Mouse (Mus musculus) mammary gland, adult 2 months (tissue): ENCODE results near the gene B4galnt4. TPM values are rescaled to one million over a fixed set of nuclear protein-coding genes. Genes with fewer than 3 reads are reported as not detected.

Experiments
- polyA plus RNA-seq: library from polyadenylated mRNA; depleted of rRNA; stranded (reverse); fragments of >200 nt; gene quantifications from 2 replicates; pipeline ENCODE4 v1.2.3, GENCODE M21; 2012; ENCODE audit warnings: low replicate concordance; rRNA removed

The B4galnt4 gene
- 1.0 and 2.5 TPM in 2 replicates for polyA plus RNA-seq

DNA sequence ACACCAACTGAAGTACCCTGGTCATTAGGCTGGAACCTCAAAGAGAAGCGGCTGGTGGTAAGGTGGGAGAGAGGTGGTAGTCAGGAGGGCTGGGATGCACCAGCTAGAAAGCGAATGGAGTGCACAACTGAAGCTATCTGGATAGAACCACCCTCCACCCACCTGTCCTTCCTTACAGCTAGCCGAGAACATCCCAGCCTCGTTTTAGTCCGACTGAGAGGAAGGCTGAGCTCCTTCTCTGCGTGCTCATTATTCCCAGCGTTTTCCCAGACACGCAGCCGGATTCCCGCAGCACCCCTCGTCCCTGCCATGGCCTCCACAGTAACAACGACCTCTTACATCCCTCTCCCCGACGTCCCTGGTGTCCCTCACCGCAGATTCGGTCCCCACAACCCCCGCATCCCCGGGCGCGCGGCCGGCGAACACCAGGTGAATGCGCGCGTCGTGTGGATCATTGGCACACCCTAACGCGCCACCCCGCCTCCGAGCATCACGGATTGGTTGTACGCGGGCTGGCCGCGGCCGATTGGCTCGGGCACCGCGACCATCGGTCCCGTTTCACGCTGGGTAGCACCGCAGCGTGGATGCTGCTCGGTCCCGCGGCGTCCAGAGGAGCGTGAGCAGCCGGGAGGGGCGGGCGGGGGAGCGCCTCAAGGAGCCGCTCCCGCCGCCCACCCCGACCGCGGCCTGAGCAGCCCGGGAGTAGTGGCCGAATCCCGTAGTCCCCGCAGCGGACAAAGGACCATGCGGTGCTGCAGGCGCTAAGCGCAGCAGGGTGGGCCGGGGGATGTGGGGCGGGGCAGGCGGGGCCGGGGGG is at the start of gene B4galnt4:
Gene B4galnt4 (plus strand): TSS at position 679 of the 817 bp plus-strand sequence.

DNA sequence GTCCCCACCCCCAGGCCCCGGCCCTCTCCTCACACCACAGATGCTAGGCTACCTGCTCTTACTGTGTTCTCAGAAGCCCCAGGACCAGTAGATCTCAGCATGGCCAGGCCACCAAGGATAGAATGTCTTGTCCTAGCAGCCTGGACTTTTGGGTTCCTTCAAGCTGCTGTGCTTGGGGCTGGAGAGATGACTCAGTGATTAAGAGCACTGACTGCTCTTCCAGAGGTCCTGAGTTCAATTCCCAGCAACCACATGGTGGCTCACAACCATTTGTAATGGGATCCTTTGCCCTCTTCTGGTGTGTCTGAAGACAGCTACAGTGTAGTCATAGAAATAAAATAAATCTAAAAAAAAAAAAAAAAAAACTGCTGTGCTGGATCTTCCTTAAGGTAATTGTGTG is 43.1 kb upstream of the B4galnt4 start, which contains the start of gene Ifitm6:
Gene Ifitm6 (minus strand): TSS at position 101 of the 400 bp plus-strand sequence.

DNA sequence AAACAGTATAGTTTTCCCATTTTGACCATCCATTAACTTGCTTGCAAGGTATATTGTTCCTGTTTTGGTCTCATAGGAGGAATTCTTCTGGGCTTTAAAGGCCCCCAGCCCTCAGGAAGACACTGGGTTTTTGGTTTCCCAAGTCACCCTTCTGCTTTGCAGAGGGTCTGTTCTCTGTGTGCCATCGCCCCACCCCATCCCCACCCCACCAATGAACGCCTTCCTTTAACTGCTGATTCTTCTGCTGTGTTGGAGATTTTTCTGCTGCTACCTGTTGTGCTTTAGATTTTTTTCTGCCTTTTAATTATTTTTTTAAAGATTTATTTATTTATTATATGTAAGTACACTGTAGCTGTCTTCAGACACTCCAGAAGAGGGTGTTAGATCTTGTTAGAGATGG is 32.1 kb upstream of the B4galnt4 start, which contains the start of gene Gm17387:
Gene Gm17387 (plus strand): TSS at position 301 of the 400 bp plus-strand sequence.

DNA sequence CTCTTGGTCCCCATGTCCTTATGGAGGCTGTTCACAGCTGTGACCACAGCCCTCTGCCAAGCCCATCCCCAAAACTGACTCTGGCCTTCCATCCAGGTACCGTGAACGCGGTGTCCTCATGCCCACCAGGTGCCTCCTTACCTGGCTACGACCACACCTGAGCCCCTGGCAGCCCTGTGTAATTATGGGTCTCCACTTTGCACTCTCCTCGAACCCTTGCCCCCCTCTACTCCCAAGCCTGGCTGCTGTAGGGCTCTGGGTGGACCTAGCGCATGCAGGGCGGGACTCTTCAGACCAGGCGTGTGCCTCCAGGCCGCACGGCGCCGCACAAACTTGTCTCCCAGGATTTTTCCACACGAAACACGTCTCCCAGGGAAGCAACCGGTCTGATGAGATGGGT is 16.9 kb downstream of the B4galnt4 start, which contains the start of gene Pkp3:
Gene Pkp3 (plus strand): TSS at position 378 of the 400 bp plus-strand sequence.

DNA sequence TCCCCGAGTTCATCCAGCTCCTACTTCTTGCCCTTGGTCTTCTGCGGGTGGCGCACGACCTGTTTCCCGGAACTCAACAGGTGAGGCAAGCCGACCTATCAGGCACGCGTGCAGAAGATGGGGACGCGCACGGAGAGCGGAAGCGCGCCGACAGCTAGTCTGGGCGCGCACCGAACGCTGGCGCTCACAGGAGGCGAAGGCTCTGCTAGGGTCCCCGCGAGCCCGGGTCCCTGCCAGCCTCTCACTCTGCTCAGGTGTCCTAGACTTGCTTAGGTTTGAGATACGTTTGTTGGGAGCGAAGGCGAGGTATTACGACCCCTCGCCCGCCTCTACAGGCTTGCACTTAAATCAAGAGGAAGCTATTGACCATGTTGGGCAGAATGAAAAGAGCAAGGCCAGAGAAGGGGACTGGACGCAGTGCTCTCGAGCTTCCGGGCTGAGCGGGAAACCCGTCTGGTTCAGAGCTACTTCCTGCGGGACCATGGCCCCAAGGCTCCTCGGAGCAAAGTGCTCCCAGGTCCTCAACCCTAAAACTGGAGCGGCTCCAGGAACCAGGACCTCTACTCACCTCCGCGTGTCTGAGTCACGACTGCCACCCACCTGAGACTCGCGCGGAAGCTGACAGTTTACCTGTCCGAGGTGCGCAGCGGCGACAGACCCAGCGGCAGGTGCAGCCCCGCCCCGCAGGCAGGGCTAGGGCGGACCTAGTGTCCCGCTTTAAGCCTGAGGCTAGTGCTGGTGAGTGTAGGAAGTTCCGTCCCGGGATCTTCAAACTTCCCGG is 39.2 kb downstream of the B4galnt4 start, which contains the start of gene Sigirr:
Gene Sigirr (minus strand): TSS at position 662 of the 781 bp plus-strand sequence.

DNA sequence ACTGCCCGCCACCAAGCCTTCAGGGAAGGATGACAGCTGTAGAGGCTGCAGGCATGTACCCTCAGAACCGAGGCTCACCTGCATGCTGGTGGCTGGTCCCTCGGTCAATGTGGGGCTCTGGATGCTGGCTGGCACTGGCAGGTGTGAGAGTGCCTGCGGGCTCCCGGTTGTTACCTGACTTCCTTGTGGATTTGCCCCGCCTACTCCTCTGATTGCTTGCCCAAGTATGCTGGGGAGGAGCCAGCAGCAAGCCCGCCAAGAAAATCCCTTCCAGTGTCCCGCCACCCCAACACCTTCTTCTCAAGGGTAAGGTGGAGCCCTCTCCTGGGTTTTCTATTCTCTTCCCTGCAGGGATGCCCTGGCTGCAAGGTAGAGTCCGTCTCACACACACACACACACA is 56.7 kb downstream of the B4galnt4 start, which contains the start of gene Ano9:
Gene Ano9 (minus strand): TSS at position 171 of the 400 bp plus-strand sequence.

Other genes with a start within 250 kb of the B4galnt4 start
- gene Zfp941, start 238.9 kb upstream of the B4galnt4 start, polyA plus RNA-seq, result 0.02 and 0.07 TPM in 2 replicates
- gene Urah, start 226.1 kb upstream of the B4galnt4 start, polyA plus RNA-seq, result 35.9 and 51.0 TPM in 2 replicates
- gene Scgb1c1, start 215.6 kb upstream of the B4galnt4 start, polyA plus RNA-seq, result not detected in 2 replicates
- 0.19 and 0.24 TPM in 2 replicates for gene Odf3, start 213.3 kb upstream of the B4galnt4 start, polyA plus RNA-seq
- gene Gm45785, start 204.8 kb upstream of the B4galnt4 start, polyA plus RNA-seq, result not detected in 2 replicates
- gene Ric8a, start 204.1 kb upstream of the B4galnt4 start, polyA plus RNA-seq, result 125 and 131 TPM in 2 replicates
- gene Bet1l, start 203.5 kb upstream of the B4galnt4 start, polyA plus RNA-seq, result 23.2 and 34.0 TPM in 2 replicates
- gene Psmd13, start 179.1 kb upstream of the B4galnt4 start, polyA plus RNA-seq, result 48.3 and 59.6 TPM in 2 replicates
- 29.0 and 45.3 TPM in 2 replicates for gene Sirt3, start 178.8 kb upstream of the B4galnt4 start, polyA plus RNA-seq
- gene Cox8b, start 160.7 kb upstream of the B4galnt4 start, polyA plus RNA-seq, result 395 and 928 TPM in 2 replicates
- gene Nlrp6, start 140.2 kb upstream of the B4galnt4 start, polyA plus RNA-seq, result 0.30 TPM in 1 of 2 replicates, not detected in the other
- gene Pgghg, start 119.7 kb upstream of the B4galnt4 start, polyA plus RNA-seq, result 49.9 and 60.2 TPM in 2 replicates
- 2.6 and 4.0 TPM in 2 replicates for gene Ifitm5, start 110.8 kb upstream of the B4galnt4 start, polyA plus RNA-seq
- gene Gm45717, start 105.2 kb upstream of the B4galnt4 start, polyA plus RNA-seq, result not detected in 2 replicates
- gene Ifitm2, start 105.1 kb upstream of the B4galnt4 start, polyA plus RNA-seq, result 1,072 and 1,260 TPM in 2 replicates
- gene Ifitm1, start 93.9 kb upstream of the B4galnt4 start, polyA plus RNA-seq, result 132 and 165 TPM in 2 replicates
- gene Ifitm3, start 50.3 kb upstream of the B4galnt4 start, polyA plus RNA-seq, result 410 and 816 TPM in 2 replicates
- 10.7 and 37.4 TPM in 2 replicates for gene Ifitm6, start 43.2 kb upstream of the B4galnt4 start, polyA plus RNA-seq
- not detected in 2 replicates for gene Gm17387, start 32.0 kb upstream of the B4galnt4 start, polyA plus RNA-seq
- 30.8 and 48.9 TPM in 2 replicates for gene Pkp3, start 17.1 kb downstream of the B4galnt4 start, polyA plus RNA-seq
- 30.1 and 44.1 TPM in 2 replicates for gene Sigirr, start 39.5 kb downstream of the B4galnt4 start, polyA plus RNA-seq
- gene Ano9, start 56.7 kb downstream of the B4galnt4 start, polyA plus RNA-seq, result 5.8 and 21.4 TPM in 2 replicates
- gene Ptdss2, start 61.3 kb downstream of the B4galnt4 start, polyA plus RNA-seq, result 33.0 and 42.5 TPM in 2 replicates
- 122 and 142 TPM in 2 replicates for gene Rnh1, start 111.8 kb downstream of the B4galnt4 start, polyA plus RNA-seq
- 52.0 and 63.9 TPM in 2 replicates for gene Hras, start 132.9 kb downstream of the B4galnt4 start, polyA plus RNA-seq
- 7.7 and 9.8 TPM in 2 replicates for gene Lrrc56, start 133.1 kb downstream of the B4galnt4 start, polyA plus RNA-seq
- 4.3 and 5.2 TPM in 2 replicates for gene Lmntd2, start 153.0 kb downstream of the B4galnt4 start, polyA plus RNA-seq
- gene Rassf7, start 154.8 kb downstream of the B4galnt4 start, polyA plus RNA-seq, result 20.0 and 26.7 TPM in 2 replicates
- 14.1 and 24.6 TPM in 2 replicates for gene Phrf1, start 167.7 kb downstream of the B4galnt4 start, polyA plus RNA-seq
- 98.3 and 195 TPM in 2 replicates for gene Irf7, start 205.4 kb downstream of the B4galnt4 start, polyA plus RNA-seq
- 0.17 and 0.99 TPM in 2 replicates for gene Cdhr5, start 215.7 kb downstream of the B4galnt4 start, polyA plus RNA-seq
- gene Sct, start 218.0 kb downstream of the B4galnt4 start, polyA plus RNA-seq, result 0.83 and 3.3 TPM in 2 replicates
- gene Drd4, start 230.9 kb downstream of the B4galnt4 start, polyA plus RNA-seq, result 0.06 TPM in 1 of 2 replicates, not detected in the other